Comparison of ENCODE assay signal across 9 mouse cellular contexts in the genomic region with DNA sequence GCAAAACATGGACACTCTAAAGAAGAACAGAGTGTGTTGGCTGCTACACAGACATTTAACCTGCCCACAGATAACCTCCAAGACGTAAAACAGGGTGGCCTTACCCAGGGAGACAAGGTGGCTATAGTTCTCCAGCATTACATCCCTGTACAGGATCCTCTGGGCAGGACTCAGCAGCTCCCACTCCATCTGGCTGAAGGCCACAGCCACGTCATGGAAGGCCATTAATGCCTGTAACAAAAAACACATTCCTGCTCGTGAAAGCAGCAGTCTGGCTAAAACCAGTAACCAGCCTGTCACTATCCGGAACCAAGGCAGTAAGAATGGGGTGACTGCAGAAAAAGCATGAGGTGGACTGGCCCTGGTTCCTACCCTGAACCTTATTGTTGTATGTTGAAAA. TPM values are rescaled to one million over a fixed set of nuclear protein-coding genes. Genes with fewer than 3 reads are reported as not detected.
DNase-seq lines count a peak whose midpoint lies in the region; ATAC-seq and TF ChIP-seq lines count a peak whose summit lies in the region.
"Had no signal": no experiment of that assay in that cellular context is flagged by ENCODE, and none has a peak within 500 bp of the region (broad histone marks: within the 10 kb centered on the region; RNA-seq: fewer than 3 reads in every experiment).

No protein-coding gene starts in this region.

- H3K4me1 ChIP-seq in forebrain, embryonic 15.5 days = peaks cover 14% of the 10 kb centered on the region
- H3K4me1 ChIP-seq in forebrain, embryonic 11.5 days (replicated peaks; ENCODE audit: control insufficient read depth, insufficient read depth, low read length) = peaks cover 7% of the 10 kb centered on the region; the same call in 1 of the 2 replicates

- TF ChIP-seq CTCF in layer of hippocampus, adult 2 months (conservative IDR thresholded peaks at IDR 0.05) = no peak

- DNase-seq in forebrain, embryonic 11.5 days (ENCODE audit: low spot score) = no peak
- DNase-seq in ovary, postnatal 10 days (ENCODE audit: low spot score) = peak; percentile 31
- DNase-seq in ovary, adult 18-20 months (ENCODE audit: low spot score) = no peak
- DNase-seq in kidney, postnatal 4 days = peak; percentile 83 to 85
- peak; percentile 46 for DNase-seq in ovary, postnatal 36 days (ENCODE audit: low spot score)
- no peak for DNase-seq in cerebellum, adult 8-10 months
- no peak for DNase-seq in layer of hippocampus, adult 2 months (ENCODE audit: low spot score in 2 of 2)

- ATAC-seq in forebrain, embryonic 15.5 days (replicated peaks) = no peak; the same call in 1 of the 2 replicates
- ATAC-seq in forebrain, embryonic 11.5 days (replicated peaks; ENCODE audit: low FRiP score) = no peak

- no peaks in the 10 kb centered on the region; the same call in 1 of the 2 replicates for H3K9me3 ChIP-seq in forebrain, embryonic 15.5 days
- H3K9me3 ChIP-seq in forebrain, embryonic 11.5 days (ENCODE audit: control insufficient read depth, low read length) = no peaks in the 10 kb centered on the region; the same call in 1 of the 2 replicates

- no peak overlapping the region for H3K9ac ChIP-seq in forebrain, embryonic 15.5 days (replicated peaks)
- no peak overlapping the region for H3K9ac ChIP-seq in forebrain, embryonic 11.5 days (ENCODE audit: low read length)

- H3K27me3 ChIP-seq in forebrain, embryonic 15.5 days = no peaks in the 10 kb centered on the region
- H3K27me3 ChIP-seq in forebrain, embryonic 11.5 days (ENCODE audit: control insufficient read depth, insufficient read depth, low read length) = no peaks in the 10 kb centered on the region

- H3K4me2 ChIP-seq in forebrain, embryonic 15.5 days (replicated peaks) = no peak overlapping the region
- H3K4me2 ChIP-seq in forebrain, embryonic 11.5 days (ENCODE audit: low read depth, low read length, severe bottlenecking) = no peak overlapping the region

- no peak overlapping the region for H3K4me3 ChIP-seq in forebrain, embryonic 15.5 days
- H3K4me3 ChIP-seq in forebrain, embryonic 11.5 days (ENCODE audit: low read depth, low read length) = no peak overlapping the region
- no peak overlapping the region for H3K4me3 ChIP-seq in layer of hippocampus, adult 2 months

- WGBS in forebrain, embryonic 15.5 days = 48% methylated on average over 4 of the region's 4 CpGs
- WGBS in forebrain, embryonic 11.5 days = 79% methylated on average over 4 of the region's 4 CpGs

- peak overlapping the region; percentile 22; the same call in 1 of the 2 replicates for H3K27ac ChIP-seq in forebrain, embryonic 15.5 days (replicated peaks)
- H3K27ac ChIP-seq in forebrain, embryonic 11.5 days (ENCODE audit: low read depth, low read length) = no peak overlapping the region
- no peak overlapping the region for H3K27ac ChIP-seq in layer of hippocampus, adult 2 months

- peaks cover 18% of the 10 kb centered on the region for H3K36me3 ChIP-seq in forebrain, embryonic 15.5 days
- H3K36me3 ChIP-seq in forebrain, embryonic 11.5 days (ENCODE audit: control insufficient read depth, insufficient read depth, low read length) = no peaks in the 10 kb centered on the region; the same call in 1 of the 2 replicates

RNA-seq across cellular contexts. Expression of gene Zfp169, which starts 14.6 kb away (rescaled TPM):
- polyA plus RNA-seq in forebrain, embryonic 15.5 days (2015; fragmentation: Nextera tagmentation; extraction: Ambion mirVana) = 6.8 and 10.2 TPM in 2 replicates
- 8.0 and 8.9 TPM in 2 replicates for polyA plus RNA-seq in forebrain, embryonic 11.5 days (2014; fragmentation: Nextera tagmentation; extraction: Ambion mirVana)
- total RNA-seq in layer of hippocampus, adult 2 months (2021) = 10 to 100 TPM; 21.5 to 24.7 TPM

RNA-seq across cellular contexts. Expression of gene A830005F24Rik, which starts 14.7 kb away (rescaled TPM):
- polyA plus RNA-seq in forebrain, embryonic 15.5 days (2015; fragmentation: Nextera tagmentation; extraction: Ambion mirVana) = 3.1 and 3.3 TPM in 2 replicates
- 1.6 and 2.3 TPM in 2 replicates for polyA plus RNA-seq in forebrain, embryonic 11.5 days (2014; fragmentation: Nextera tagmentation; extraction: Ambion mirVana)
- total RNA-seq in layer of hippocampus, adult 2 months (2021) = 1 to 10 TPM; 2.2 to 2.5 TPM
- polyA plus RNA-seq: gonadal fat pad, adult 2 months had no signal

Comparison
In these comparisons a context has a peak if more than half of its experiments do, and no peak if none do; other contexts are left out.
1. DNase-seq: peak in ovary, postnatal 10 days (single experiment), kidney, postnatal 4 days (2 of 2) and ovary, postnatal 36 days (single experiment); none in forebrain, embryonic 11.5 days (single experiment), ovary, adult 18-20 months (single experiment), cerebellum, adult 8-10 months (single experiment) and layer of hippocampus, adult 2 months (0 of 2).